Mouse (Mus musculus) spleen, adult 2 months (tissue): ENCODE data around the gene Trappc4. TPM values are rescaled to one million over a fixed set of nuclear protein-coding genes. Genes with fewer than 3 reads are reported as not detected.
"Not testable (repeated sequence)": the region's sequence is repeated elsewhere in the genome, so short reads cannot be mapped to it uniquely, and the experiment has no call there.

ENCODE experiments used
- DNase-seq, 2 experiments: peaks; one replicate each; pipeline versions ENCODE4 v3.0.0 to v3.0.0-alpha.2; 2012 to 2021; ENCODE audit warnings: low spot score in 2 of 2, low read depth in 1 of 2
- H3K27ac ChIP-seq: fragments of 200-500 bp; 2 replicates; pipeline ENCODE4 v1.5.1; 2012; ENCODE audit warnings: low read length, inconsistent platforms; ENCODE audit not compliant: insufficient read depth
- H3K27me3 ChIP-seq: fragments of 200-500 bp; 2 replicates; pipeline ENCODE4 v1.6.1; 2012; ENCODE audit warnings: mild to moderate bottlenecking, moderate library complexity, low read length, inconsistent platforms; ENCODE audit not compliant: control insufficient read depth, insufficient read depth
- H3K36me3 ChIP-seq: fragments of 200-500 bp; 2 replicates; pipeline ENCODE4 v1.6.1; 2012; ENCODE audit warnings: mild to moderate bottlenecking, low read length, inconsistent platforms; ENCODE audit not compliant: control insufficient read depth, insufficient read depth
- H3K4me1 ChIP-seq: fragments of 200-500 bp; 2 replicates; pipeline ENCODE4 v1.6.1; 2011; ENCODE audit warnings: inconsistent platforms; ENCODE audit not compliant: control insufficient read depth, insufficient read depth, insufficient read length
- H3K4me3 ChIP-seq: fragments of 200-500 bp; 2 replicates; pipeline ENCODE4 v1.5.1; 2011; ENCODE audit warnings: mild to moderate bottlenecking, inconsistent platforms; ENCODE audit not compliant: insufficient read depth, insufficient read length; ENCODE audit errors: extremely low read depth
- CTCF ChIP-seq: fragments of 200-500 bp; IDR thresholded peaks from 2 replicates; pipeline ENCODE4 v1.5.1; 2011; ENCODE audit warnings: mild to moderate bottlenecking, inconsistent platforms; ENCODE audit not compliant: insufficient read depth, insufficient read length, insufficient replicate concordance; ENCODE audit errors: extremely low read depth
- POLR2A ChIP-seq: fragments of 200-500 bp; IDR thresholded peaks from 2 replicates; pipeline ENCODE4 v1.6.1; 2011; ENCODE audit warnings: low read depth, low read length, inconsistent platforms
- WGBS: fragments of 180-500 bp; shearing (Covaris S2); methylation state at CpG from one replicate; pipeline ENCODE4 v1.1.7; 2018; 5-methylcytosine and 5-hydroxymethylcytosine counted together
- polyA plus RNA-seq: library from polyadenylated mRNA; depleted of rRNA; stranded (reverse); fragments of >200 nt; gene quantifications from 2 replicates; pipeline ENCODE4 v1.2.3, GENCODE M21; 2012

Trappc4 gene
- polyA plus RNA-seq, 1 experiment = 22.9 TPM

DNA sequence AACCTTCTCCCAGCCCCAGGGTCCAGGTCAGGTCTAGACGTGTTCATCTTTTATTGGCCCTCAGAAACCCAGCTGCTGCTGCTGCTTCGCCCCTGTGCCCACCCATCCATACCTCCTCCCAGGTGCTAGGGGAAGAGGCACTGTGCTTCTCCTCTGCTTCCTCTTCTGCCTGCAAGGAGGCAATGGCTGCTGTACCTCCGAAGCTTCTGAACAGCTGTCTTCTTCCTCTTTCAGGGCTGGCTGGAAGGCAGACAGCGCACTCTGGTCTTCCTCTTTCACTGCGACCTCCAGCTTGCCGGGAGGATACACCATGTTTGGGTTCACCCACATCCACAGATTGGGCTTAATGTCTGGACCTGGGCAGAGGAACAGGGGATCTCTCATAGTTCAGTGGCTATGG is 28.3 kb upstream of the Trappc4 start:
- WGBS = 9% methylated on average over 6 of the region's 6 CpGs
- peak; percentile 35 to 58 for DNase-seq
- peaks cover 10% of the 10 kb centered on the region for H3K4me1 ChIP-seq
- H3K4me3 ChIP-seq = no peak overlapping the region; the same call in 1 of the 2 replicates
- H3K27ac ChIP-seq = peak overlapping the region; percentile 22; the same call in 1 of the 2 replicates
- TF ChIP-seq POLR2A = no peak
- no peak for TF ChIP-seq CTCF
- no peaks in the 10 kb centered on the region for H3K27me3 ChIP-seq
- no peaks in the 10 kb centered on the region for H3K36me3 ChIP-seq

DNA sequence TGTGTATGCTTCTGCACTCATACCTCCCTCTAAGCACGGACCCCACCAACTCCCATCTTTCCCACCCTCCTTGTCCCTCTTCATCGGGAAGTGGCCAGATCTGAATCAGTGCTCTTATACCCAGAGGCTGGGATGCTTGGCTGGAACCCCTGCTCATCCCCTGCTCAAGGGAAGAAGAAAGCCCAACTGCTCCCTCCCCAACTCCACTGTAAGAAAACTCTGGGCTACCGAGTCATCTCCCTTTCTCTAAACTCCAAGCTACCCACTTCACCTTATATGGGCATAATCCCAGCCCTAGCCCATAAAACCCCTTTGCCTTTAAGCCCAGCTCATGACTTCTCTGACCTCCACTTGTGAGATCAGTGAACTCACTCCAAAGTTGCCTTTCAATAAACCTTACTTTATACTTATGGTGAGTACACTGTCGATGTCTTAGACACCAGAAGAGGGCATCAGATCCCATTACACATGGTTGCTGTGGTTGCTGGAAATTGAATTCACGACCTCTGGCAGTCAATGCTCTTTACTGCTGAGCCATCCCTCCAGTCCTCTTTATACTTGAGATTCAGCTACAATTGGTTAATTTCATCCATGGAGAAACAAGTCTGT is 25.3 kb upstream of the Trappc4 start:
- 60% methylated on average over 5 of the region's 5 CpGs for WGBS

DNA sequence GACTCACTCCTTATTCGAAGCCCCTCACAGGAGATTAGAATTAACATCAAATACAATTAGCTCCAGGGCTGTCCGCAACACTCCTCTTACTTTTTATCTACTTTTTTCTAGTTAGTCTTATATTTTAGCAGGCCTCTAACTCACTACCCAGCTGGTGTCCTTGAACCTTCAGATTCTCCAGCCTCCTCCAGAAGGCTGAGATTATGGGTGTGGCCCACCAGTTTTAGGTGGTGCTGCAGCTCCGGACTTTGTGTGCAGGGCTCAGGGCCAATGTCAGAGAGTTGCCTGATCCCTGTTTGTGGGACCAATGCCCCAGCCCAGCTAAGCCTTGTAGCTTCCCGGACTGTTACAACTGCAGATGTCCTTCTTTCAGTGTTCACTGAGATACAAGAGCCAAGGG is 16.2 kb upstream of the Trappc4 start:
- H3K4me1 ChIP-seq = no peaks in the 10 kb centered on the region; the same call in 1 of the 2 replicates
- no peak for DNase-seq
- no peak overlapping the region for H3K4me3 ChIP-seq
- no peaks in the 10 kb centered on the region for H3K27me3 ChIP-seq
- TF ChIP-seq POLR2A = no peak
- H3K27ac ChIP-seq = no peak overlapping the region
- H3K36me3 ChIP-seq = no peaks in the 10 kb centered on the region
- WGBS = 80% methylated on average over 4 of the region's 4 CpGs

More for the DNA sequence above, 25.3 kb upstream of the Trappc4 start:
- no peaks in the 10 kb centered on the region for H3K27me3 ChIP-seq
- peaks cover 10% of the 10 kb centered on the region for H3K4me1 ChIP-seq
- H3K4me3 ChIP-seq = no peak overlapping the region
- no peaks in the 10 kb centered on the region for H3K36me3 ChIP-seq
- H3K27ac ChIP-seq = no peak overlapping the region
- DNase-seq = no peak
- TF ChIP-seq POLR2A (no peak), CTCF (no peak)

DNA sequence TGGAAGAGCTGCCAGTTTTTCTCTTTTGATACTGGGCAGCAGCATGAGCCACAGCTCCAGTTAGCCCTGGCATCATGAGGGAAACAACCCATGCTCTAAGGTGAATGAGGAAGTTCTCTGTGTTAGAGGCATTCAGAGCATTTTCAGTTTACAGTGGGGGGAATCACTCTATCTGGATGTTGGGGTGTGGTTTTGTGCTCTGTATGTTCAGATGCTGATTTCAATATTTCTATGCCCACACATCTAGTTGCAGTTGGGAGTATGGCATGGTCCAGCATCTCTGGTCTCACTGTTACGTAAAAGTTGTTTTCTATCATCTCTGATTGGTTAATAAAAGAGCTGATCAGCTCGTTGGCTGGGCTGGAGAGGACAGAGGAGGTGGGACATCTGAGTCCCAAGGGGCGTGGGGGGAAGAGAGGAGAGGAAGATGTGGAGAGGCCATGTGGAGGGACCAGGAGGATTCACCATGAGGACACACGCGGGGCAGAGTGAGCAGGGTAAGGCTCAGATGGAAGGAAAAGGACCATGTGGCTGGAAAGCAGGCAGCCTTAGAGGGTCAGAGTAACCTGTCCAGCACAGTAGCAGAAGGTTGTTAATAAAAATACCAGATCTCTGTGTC is 13.0 kb upstream of the Trappc4 start:
- no peak for TF ChIP-seq POLR2A
- peaks cover 7% of the 10 kb centered on the region; the same call in 1 of the 2 replicates for H3K4me1 ChIP-seq
- H3K36me3 ChIP-seq = no peaks in the 10 kb centered on the region
- H3K27me3 ChIP-seq = no peaks in the 10 kb centered on the region
- 51% methylated on average over 5 of the region's 5 CpGs for WGBS
- H3K27ac ChIP-seq = no peak overlapping the region
- DNase-seq = no peak
- no peak overlapping the region for H3K4me3 ChIP-seq

DNA sequence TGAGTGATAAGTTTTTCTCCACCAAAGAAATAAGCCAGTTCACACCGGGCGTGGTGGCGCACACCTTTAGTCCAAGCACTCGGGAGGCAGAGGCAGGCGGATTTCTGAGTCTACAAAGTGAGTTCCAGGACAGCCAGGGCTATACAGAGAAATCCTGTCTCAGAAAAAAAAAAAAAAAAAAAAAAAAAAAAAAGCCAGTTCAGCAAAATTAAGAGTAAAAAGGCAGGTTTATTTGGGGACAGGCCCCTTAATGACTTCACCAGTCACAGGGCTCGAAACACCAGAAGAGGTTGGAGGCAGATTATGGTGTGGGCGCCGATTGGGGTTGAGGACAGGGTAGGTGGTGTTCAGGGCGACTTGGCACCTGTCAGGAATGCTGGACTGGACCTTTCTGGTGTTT is 12.3 kb upstream of the Trappc4 start:
- WGBS = 90% methylated on average over 9 of the region's 9 CpGs
- not testable (repeated sequence) for H3K27me3 ChIP-seq, DNase-seq, H3K4me3 ChIP-seq, H3K4me1 ChIP-seq, H3K36me3 ChIP-seq
- peak overlapping the region; percentile 31; the same call in 1 of the 2 replicates for H3K27ac ChIP-seq

DNA sequence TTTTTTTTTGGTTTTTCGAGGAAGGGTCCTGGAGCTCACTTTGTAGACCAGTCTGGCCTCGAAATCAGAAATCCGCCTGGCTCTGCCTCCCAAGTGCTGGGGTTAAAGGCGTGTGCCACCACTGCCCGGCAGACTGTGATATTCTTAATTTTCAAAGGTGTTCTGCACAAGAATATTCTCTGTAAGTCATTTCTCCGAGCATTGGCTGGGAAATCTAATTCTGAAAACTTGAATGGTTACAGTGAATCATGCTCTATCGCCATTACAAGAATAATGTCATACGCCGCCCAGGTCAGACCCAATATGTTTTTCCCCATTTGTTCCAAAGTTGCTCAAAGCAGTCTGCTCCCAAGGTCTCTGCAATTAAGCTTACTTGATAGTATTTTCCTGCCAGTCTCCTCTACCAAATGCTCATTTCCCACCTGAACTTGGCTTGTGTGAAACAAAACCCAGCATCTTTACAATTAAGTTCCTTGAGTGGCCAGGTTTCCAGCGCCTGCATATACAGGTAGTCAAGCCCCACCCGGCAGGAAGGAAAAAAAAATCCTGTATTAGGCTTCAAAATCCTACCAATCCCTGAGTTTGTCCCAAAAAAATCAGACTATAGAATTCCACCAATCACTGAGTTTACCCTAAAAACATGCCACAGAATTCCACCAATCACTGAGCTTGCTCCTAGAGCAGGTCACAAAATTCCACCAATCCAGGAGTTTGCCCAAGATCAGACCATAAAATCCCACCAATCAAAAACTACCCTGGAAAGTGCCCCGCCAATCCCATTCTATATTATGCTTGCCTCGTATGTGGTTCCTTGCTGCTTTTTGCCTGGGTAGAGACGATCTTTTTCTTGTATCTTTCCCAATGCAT is 11.4 kb upstream of the Trappc4 start, which contains the start of gene Ccdc84:
Ccdc84 (minus strand) TSS at position 51 of the 867 bp plus-strand sequence.
- Histone ChIP-seq H3K36me3 (no peaks in the 10 kb centered on the region; the same call in 1 of the 2 replicates), H3K27ac (peak within 1 kb of the TSS; percentile 82), H3K4me3 (peak within 1 kb of the TSS; percentile 79), H3K4me1 (peaks cover 7% of the 10 kb centered on the region; the same call in 1 of the 2 replicates), H3K27me3 (no peaks in the 10 kb centered on the region)
- WGBS = 70% methylated on average over 14 of the region's 14 CpGs
- TF ChIP-seq POLR2A = no peak
- no peak for TF ChIP-seq CTCF
- no peak for DNase-seq
